Mouse (Mus musculus) midbrain, embryonic 11.5 days (tissue): ENCODE measurements around the gene Rnf215. TPM values are rescaled to one million over a fixed set of nuclear protein-coding genes. Genes with fewer than 3 reads are reported as not detected.

ENCODE experiments used
- ATAC-seq: fragments of 200-750 bp; cut with Nextera tagmentation; 2 replicates; pipeline ENCODE4 v1.8.0; 2017; ENCODE audit warnings: moderate TSS enrichment, moderate library complexity; ENCODE audit not compliant: low FRiP score
- DNase-seq: peaks from one replicate; pipeline ENCODE4 v3.0.0; 2015; ENCODE audit warnings: low spot score; ENCODE audit errors: missing footprints
- H3K27ac ChIP-seq: fragments of 300-500 bp; sonication (generic); 2 replicates; pipeline ENCODE4 v1.5.1; 2014; ENCODE audit warnings: low read depth, low read length
- H3K27me3 ChIP-seq: fragments of 300-500 bp; sonication (generic); 2 replicates; pipeline ENCODE4 v1.6.1; 2014; ENCODE audit warnings: mild to moderate bottlenecking, low read length, moderate library complexity, mixed read lengths; ENCODE audit not compliant: control insufficient read depth, insufficient read depth
- H3K36me3 ChIP-seq: fragments of 300-500 bp; sonication (generic); 2 replicates; pipeline ENCODE4 v1.6.1; 2014; ENCODE audit warnings: mild to moderate bottlenecking, low read length, moderate library complexity, mixed read lengths; ENCODE audit not compliant: control insufficient read depth, insufficient read depth
- H3K4me1 ChIP-seq: fragments of 300-500 bp; sonication (generic); 2 replicates; pipeline ENCODE4 v1.6.1; 2014; ENCODE audit warnings: low read length; ENCODE audit not compliant: control insufficient read depth, insufficient read depth
- H3K4me2 ChIP-seq: fragments of 300-500 bp; sonication (generic); 2 replicates; pipeline ENCODE4 v1.6.1; 2014; ENCODE audit warnings: mild to moderate bottlenecking, moderate library complexity
- H3K4me3 ChIP-seq: fragments of 300-500 bp; sonication (generic); 2 replicates; pipeline ENCODE4 v1.5.1; 2014; ENCODE audit warnings: low read depth, low read length
- H3K9ac ChIP-seq: fragments of 300-500 bp; sonication (generic); 2 replicates; pipeline ENCODE4 v1.6.1; 2014; ENCODE audit warnings: low read length
- H3K9me3 ChIP-seq: fragments of 300-500 bp; sonication (generic); 2 replicates; pipeline ENCODE4 v1.6.1; 2016; ENCODE audit warnings: low read length; ENCODE audit not compliant: control insufficient read depth
- WGBS: fragments of 180-500 bp; shearing (Covaris S2); extraction: QIAGEN DNeasy Blood & Tissue Kit; methylation state at CpG from one replicate; pipeline ENCODE4 v1.1.7; 2014; 5-methylcytosine and 5-hydroxymethylcytosine counted together
- polyA plus RNA-seq: library from polyadenylated mRNA; unstranded; fragments of >200 nt; fragmentation: Nextera tagmentation; extraction: Ambion mirVana; gene quantifications from 2 replicates; pipeline ENCODE4 v1.2.1, GENCODE M21; 2014

The Rnf215 gene
- 23.5 and 26.7 TPM in 2 replicates for polyA plus RNA-seq

DNA sequence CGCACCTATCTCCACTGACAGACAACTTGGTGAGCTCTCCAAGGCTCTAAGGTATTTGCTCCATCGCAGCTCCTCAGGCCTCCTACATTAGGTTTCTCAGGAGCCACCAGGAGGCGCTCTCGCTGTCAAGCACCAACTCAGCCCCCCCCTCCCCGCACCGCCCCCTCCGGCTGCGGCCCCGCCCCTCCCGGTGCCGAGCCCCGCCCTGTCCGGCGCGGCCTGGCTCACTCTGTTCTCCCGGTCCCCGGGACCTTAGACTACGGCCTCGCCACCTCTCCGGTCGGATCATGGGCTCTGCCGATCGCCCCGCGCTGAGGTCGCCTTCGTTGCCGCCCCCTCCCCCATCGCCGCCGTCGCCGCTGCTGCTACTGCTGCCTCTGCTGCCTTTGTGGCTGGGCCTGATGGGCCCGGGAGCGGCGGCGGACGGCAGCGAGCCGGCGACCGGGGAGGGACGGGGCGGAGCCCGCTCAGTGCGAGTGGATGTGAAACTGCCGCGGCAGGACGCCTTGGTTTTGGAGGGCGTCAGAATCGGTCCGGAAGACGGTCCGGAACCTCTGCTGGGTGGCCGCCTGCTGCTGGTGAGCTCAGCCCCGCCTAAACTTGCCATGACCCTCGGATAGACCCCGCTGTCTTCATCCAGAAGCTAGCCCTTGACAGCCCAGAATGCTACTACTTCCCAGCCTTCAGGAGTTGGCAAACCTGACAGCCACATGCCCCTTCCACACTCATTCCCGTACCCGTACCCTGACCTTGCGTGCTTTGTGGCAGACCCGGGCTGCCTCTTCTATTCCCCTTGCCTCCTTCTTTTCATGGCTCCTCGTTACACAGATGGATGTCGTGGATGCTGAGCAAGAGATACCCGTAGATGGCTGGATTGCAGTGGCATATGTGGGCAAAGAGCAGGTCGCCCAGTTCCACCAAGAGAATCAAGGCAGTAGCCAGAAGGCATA, at the start of gene Rnf215:
Gene Rnf215 (plus strand): TSS at position 217 of the 950 bp plus-strand sequence.
- WGBS = 2% methylated on average over 63 of the region's 66 CpGs
- Histone ChIP-seq H3K27ac (peak within 1 kb of the TSS; percentile 55), H3K4me1 (peaks cover 10% of the 10 kb centered on the region), H3K27me3 (no peaks in the 10 kb centered on the region), H3K9me3 (no peaks in the 10 kb centered on the region), H3K4me3 (peak within 1 kb of the TSS; percentile 82), H3K36me3 (peaks cover 3% of the 10 kb centered on the region; the same call in 1 of the 2 replicates), H3K4me2 (peak within 1 kb of the TSS; percentile 54), H3K9ac (peak within 1 kb of the TSS; percentile 95)
- peak; percentile 94 for ATAC-seq
- peak; percentile 99 for DNase-seq

DNA sequence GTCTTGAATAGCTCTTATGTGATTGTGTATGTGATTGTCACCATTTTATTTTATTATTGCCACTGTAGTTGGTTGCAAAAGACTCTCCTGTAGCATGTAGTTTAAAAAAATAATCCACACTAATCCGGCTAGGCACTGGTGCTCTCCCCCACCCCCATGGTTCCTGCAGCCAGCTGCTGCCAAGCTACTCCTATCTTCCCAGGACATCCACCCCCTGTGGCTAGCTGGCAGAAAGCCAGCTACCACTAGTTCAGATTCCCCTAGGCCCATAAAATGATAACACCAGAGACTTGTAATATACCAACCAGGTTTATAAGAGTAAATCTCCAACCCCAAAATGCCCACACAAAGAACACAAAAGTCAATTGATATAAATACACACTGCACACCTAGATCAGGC, 48.8 kb upstream of the Rnf215 start:
- Histone ChIP-seq H3K27me3 (no peaks in the 10 kb centered on the region), H3K27ac (no peak overlapping the region), H3K9ac (no peak overlapping the region), H3K4me3 (no peak overlapping the region), H3K9me3 (no peaks in the 10 kb centered on the region), H3K36me3 (peaks cover 3% of the 10 kb centered on the region; the same call in 1 of the 2 replicates), H3K4me2 (no peak overlapping the region), H3K4me1 (no peaks in the 10 kb centered on the region)
- WGBS = 67% methylated on average over 1 of the region's 1 CpGs
- ATAC-seq (no peak), DNase-seq (no peak)

DNA sequence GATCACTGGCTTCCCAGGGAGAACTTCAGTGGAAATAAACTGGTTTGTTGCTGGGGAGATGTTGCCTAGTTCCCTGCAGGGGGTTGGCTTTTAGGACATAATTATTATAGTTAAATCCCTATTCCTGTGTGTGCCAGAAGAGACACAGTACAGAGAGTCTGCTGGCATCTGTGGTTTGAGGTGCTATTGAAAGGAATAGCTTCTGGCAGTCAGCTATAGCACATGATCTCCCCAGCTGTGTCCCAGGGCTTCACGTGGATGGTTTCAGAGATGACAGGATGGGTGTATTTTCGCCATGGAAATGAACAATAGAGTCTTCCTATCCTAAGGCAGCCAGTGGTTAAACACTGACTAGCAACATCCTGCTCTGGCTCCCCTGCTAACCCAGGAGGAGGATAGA, 47.7 kb upstream of the Rnf215 start:
- Histone ChIP-seq H3K9me3 (no peaks in the 10 kb centered on the region), H3K27ac (no peak overlapping the region), H3K9ac (no peak overlapping the region), H3K4me1 (no peaks in the 10 kb centered on the region), H3K36me3 (peaks cover 6% of the 10 kb centered on the region; the same call in 1 of the 2 replicates), H3K4me3 (no peak overlapping the region), H3K27me3 (no peaks in the 10 kb centered on the region), H3K4me2 (no peak overlapping the region)
- DNase-seq (no peak), ATAC-seq (no peak)
- 72% methylated on average over 2 of the region's 2 CpGs for WGBS

DNA sequence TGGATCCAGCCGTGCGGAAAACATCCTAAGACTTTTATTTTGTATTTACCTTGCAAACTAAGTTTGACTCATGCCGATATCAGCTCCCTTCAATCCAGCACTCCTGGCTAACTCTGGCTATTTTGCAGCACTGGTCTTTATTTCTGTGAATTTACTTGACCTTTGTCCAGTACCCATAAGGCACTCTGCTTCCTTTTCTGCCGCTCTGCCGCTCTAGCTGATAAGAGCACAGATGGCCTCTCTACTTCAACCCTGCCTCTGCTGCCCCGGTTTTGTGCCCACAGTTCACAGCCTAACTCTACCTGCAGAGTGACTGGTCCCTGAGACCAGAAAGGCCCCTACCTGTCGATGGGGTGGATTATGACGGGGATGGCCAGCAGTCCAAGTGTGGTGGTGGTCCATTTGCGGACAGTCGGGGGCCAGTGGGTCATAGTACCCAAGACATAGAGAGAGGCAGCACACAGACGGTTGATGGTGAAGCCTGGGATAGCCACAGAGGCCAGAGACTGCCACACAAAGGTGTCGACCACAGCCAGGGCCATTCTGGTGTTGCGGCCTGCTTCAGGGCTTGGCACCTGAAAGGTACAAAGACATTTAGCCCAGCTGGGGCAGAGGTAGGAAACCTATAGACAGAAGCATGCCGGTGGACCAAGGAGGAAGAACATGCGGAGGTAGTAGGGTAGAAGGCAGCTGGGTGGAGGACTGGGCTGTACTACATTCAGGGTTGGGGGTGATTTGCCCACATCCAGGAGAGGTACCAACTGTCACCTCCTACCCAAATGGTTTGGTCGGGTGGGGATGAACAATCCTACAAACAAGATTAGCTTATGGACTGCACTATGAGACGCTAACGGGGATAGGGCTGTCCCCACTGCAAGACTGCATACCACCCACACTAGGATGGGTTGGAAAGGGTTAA, 41.3 kb upstream of the Rnf215 start:
- no peak for ATAC-seq

DNA sequence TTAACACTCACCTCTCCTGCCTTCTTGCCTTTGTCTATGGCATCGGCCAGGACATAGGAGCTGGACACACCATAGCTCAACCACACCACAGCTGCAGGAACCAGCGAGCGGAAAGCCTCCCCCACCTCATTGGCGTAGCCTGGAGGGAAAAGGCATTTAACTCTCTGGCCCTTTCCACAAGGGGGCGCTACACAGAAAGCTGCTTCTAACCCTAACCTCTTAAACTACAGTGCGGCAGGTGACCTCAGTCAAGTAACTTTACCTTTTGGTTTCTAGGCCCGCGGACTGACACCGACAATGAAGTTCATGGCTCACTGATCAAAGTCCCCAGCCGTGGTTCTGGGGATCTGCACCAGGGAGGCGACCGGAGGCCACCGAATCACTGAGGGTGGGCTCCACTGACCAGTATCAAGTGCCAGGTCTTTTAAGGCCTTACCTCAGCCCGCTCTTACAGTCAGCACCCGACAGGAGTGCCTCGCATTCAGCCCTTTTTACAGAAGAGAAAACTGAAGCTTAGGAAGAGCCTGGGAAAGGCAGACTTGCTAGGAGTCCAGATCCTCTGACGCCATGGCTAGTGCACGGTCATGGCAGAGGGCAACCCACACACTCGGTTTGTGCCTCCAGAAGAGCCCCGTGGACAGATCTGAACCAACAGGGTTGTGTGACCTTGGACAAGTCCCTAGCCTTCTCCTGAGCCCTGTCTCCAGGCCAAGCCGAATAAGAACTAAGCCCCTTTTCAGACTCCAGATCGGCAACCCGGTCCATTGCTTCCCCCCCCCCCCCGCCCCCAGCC, 40.4 kb upstream of the Rnf215 start:
- Histone ChIP-seq H3K4me3 (peak overlapping the region; percentile 53), H3K27me3 (no peaks in the 10 kb centered on the region), H3K36me3 (peaks cover 6% of the 10 kb centered on the region; the same call in 1 of the 2 replicates), H3K9ac (peak overlapping the region; percentile 63), H3K4me2 (peak overlapping the region; percentile 57), H3K27ac (no peak overlapping the region), H3K4me1 (peaks cover 12% of the 10 kb centered on the region), H3K9me3 (no peaks in the 10 kb centered on the region)
- ATAC-seq = peak; percentile 1; the same call in 1 of the 2 replicates
- WGBS = 6% methylated on average over 23 of the region's 24 CpGs
- peak; percentile 94 for DNase-seq

More for the DNA sequence above, 41.3 kb upstream of the Rnf215 start:
- H3K4me3 ChIP-seq = no peak overlapping the region
- no peak overlapping the region for H3K27ac ChIP-seq
- peaks cover 12% of the 10 kb centered on the region for H3K4me1 ChIP-seq
- H3K9ac ChIP-seq = no peak overlapping the region
- no peaks in the 10 kb centered on the region for H3K9me3 ChIP-seq
- no peak overlapping the region for H3K4me2 ChIP-seq
- no peak for DNase-seq
- 86% methylated on average over 18 of the region's 18 CpGs for WGBS
- H3K27me3 ChIP-seq = no peaks in the 10 kb centered on the region
- H3K36me3 ChIP-seq = peaks cover 6% of the 10 kb centered on the region; the same call in 1 of the 2 replicates

GRCm38 (mm10) chr11:4095171-4096053, 39.6 kb upstream of the Rnf215 start, which contains the start of gene Mtfp1:
Mtfp1 (minus strand) TSS chr11:4095445.
- Histone ChIP-seq H3K27ac (peak within 1 kb of the TSS; percentile 62), H3K4me3 (peak within 1 kb of the TSS; percentile 53), H3K27me3 (no peaks in the 10 kb centered on the region), H3K9ac (peak within 1 kb of the TSS; percentile 63), H3K9me3 (no peaks in the 10 kb centered on the region), H3K4me1 (peaks cover 12% of the 10 kb centered on the region), H3K4me2 (peak within 1 kb of the TSS; percentile 57), H3K36me3 (peaks cover 6% of the 10 kb centered on the region; the same call in 1 of the 2 replicates)
- ATAC-seq (peak; percentile 19; the same call in 1 of the 2 replicates), DNase-seq (peak; percentile 92)
- 8% methylated on average over 34 of the region's 34 CpGs for WGBS

- peak; percentile 98 for DNase-seq
- Histone ChIP-seq H3K4me2 (peak overlapping the region; percentile 72), H3K36me3 (peaks cover 2% of the 10 kb centered on the region; the same call in 1 of the 2 replicates), H3K27me3 (no peaks in the 10 kb centered on the region), H3K4me1 (peaks cover 12% of the 10 kb centered on the region), H3K9ac (peak overlapping the region; percentile 85), H3K4me3 (peak overlapping the region; percentile 44), H3K9me3 (no peaks in the 10 kb centered on the region), H3K27ac (peak overlapping the region; percentile 62)
- WGBS = 2% methylated on average over 45 of the region's 45 CpGs
- peak; percentile 96 for ATAC-seq
Measured at GRCm38 (mm10) chr11:4096054-4096984, 38.7 kb upstream of the Rnf215 start.
